Comparison of ENCODE assay signal across 25 mouse cellular contexts in the genomic region with DNA sequence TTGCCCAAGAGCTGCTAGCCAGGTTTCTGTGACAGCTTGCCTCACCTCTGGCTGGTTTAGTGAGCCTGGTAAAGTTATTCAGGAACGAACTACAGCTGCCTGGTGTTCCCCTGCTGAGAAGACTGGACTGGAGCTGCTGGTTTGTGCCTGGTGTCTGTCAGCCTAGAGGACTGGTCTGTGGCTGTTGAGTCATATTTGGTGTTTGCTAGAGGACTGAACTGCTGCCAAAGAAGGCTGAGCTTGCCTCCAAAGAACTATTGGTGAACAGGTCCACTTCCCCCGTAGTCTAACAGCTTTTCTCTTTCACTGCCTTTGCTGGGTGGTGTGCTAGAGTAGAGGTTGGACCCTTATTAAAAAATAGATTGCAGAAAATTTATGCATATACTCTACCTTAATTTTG. TPM values are rescaled to one million over a fixed set of nuclear protein-coding genes. Genes with fewer than 3 reads are reported as not detected.
"Had no signal": no experiment of that assay in that cellular context is flagged by ENCODE, and none has a peak within 500 bp of the region (broad histone marks: within the 10 kb centered on the region; RNA-seq: fewer than 3 reads in every experiment).

No protein-coding gene starts in this region.

- H3K4me1 ChIP-seq: limb, embryonic 12.5 days; limb, embryonic 15.5 days; liver, embryonic 13.5 days; midbrain, embryonic 12.5 days; neural tube, embryonic 13.5 days had no signal

- H3K4me2 ChIP-seq: limb, embryonic 12.5 days; limb, embryonic 15.5 days; liver, embryonic 13.5 days; midbrain, embryonic 12.5 days; neural tube, embryonic 13.5 days had no signal

- H3K9ac ChIP-seq: limb, embryonic 12.5 days; limb, embryonic 15.5 days; liver, embryonic 13.5 days; midbrain, embryonic 12.5 days; neural tube, embryonic 13.5 days had no signal

- H3K36me3 ChIP-seq: limb, embryonic 12.5 days; limb, embryonic 15.5 days; liver, embryonic 13.5 days; midbrain, embryonic 12.5 days; neural tube, embryonic 13.5 days had no signal

- H3K4me3 ChIP-seq: limb, embryonic 12.5 days; limb, embryonic 15.5 days; liver, embryonic 13.5 days; midbrain, embryonic 12.5 days; myocyte; neural tube, embryonic 13.5 days had no signal

- H3K27me3 ChIP-seq: limb, embryonic 12.5 days; limb, embryonic 15.5 days; liver, embryonic 13.5 days; midbrain, embryonic 12.5 days; neural tube, embryonic 13.5 days had no signal

- H3K27ac ChIP-seq: kidney, postnatal 0 days; limb, embryonic 12.5 days; limb, embryonic 15.5 days; liver, embryonic 13.5 days; midbrain, embryonic 12.5 days; neural tube, embryonic 13.5 days; stomach, postnatal 0 days had no signal

- H3K9me3 ChIP-seq: limb, embryonic 12.5 days; limb, embryonic 15.5 days; liver, embryonic 13.5 days; midbrain, embryonic 12.5 days; neural tube, embryonic 13.5 days had no signal

- DNase-seq: kidney, adult 2 months; kidney, postnatal 36 days; left cerebral cortex, postnatal 4 days; liver, embryonic 13.5 days; lung, adult 2 months; lung, postnatal 14 days; lung, postnatal 4 days; retina, postnatal 1 day; right cerebral cortex, postnatal 25 days; thymus, adult 2 months; thymus, postnatal 14 days; thymus, postnatal 4 days had no signal

- ATAC-seq: midbrain, embryonic 16.5 days had no signal

RNA-seq across cellular contexts. Expression of a gene that starts 19.2 kb away (rescaled TPM):
- total RNA-seq: megakaryocyte progenitor cell, adult 5-6 weeks; megakaryocyte-erythroid progenitor cell, adult 5-6 weeks; monocyte, adult 5-6 weeks; neutrophil, adult 5-6 weeks had no signal
- polyA plus RNA-seq: liver, embryonic 13.5 days; liver, embryonic 16.5 days; neural tube, embryonic 13.5 days had no signal
